8 mouse cellular contexts compared by ENCODE assay signal in the genomic region with DNA sequence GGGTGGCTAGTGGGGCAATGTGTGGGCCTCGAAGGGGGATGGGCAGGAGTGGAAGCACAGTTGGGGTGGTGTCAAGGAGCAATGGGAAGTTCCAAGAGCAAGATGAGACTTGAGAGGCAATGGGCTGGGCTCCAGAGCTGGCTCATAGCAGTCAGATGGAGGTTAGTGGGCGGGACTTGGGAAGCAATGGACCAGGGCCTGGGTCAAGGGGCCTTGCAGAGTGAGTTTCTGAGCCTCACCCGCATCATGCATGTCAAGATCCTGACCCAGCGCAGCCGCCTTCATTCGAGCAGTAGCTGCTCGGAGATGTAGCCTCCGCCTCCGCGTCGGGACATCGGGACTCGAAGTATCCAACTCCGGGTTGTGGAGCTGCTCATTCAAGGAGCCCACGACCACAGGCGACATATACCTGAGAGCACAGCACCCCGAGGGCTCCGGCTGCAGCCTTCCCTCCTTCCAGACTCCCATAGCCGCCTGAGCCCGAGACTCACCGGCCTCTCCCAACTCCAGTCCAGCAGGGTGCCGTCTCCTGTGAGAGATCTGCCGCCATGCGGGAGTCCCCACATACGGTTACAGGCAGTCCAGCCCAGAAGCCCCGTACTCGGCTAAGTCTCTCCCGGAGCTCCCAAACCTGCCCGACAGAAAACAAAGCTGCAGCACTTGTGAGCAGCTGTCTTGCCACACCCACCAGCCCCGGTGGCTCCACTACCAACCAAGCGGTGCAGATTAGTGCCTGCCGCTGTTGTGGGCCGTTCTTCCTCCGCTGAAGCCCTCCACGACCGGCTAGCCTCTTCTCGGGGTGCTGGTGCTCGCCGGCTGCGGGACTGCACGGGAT. TPM values are rescaled to one million over a fixed set of nuclear protein-coding genes. Genes with fewer than 3 reads are reported as not detected.
DNase-seq lines count a peak whose midpoint lies in the region; ATAC-seq and TF ChIP-seq lines count a peak whose summit lies in the region.

No protein-coding gene starts in this region.

- peak; percentile 76 for DNase-seq in heart, adult 11 months
- no peak for DNase-seq in heart, adult 2 months
- DNase-seq in embryonic facial prominence, embryonic 14.5 days (ENCODE audit: low spot score): peak; percentile 77
- peak; percentile 43 for DNase-seq in kidney, adult 9 months
- peak; percentile 38 for DNase-seq in neural tube, embryonic 10.5 days (ENCODE audit: extremely low spot score, low spot score)
- DNase-seq in left cerebral cortex, postnatal 14 days (ENCODE audit: low spot score in 2 of 2): no peak
- DNase-seq in left cerebral cortex, adult 11 months (ENCODE audit: low spot score): no peak
- no peak for DNase-seq in ovary, postnatal 14 days (ENCODE audit: low spot score)

- H3K4me3 ChIP-seq in heart, adult 2 months: no peak overlapping the region
- H3K4me3 ChIP-seq in embryonic facial prominence, embryonic 14.5 days (ENCODE audit: low read depth, low read length): peak overlapping the region; percentile 25

- no peak for TF ChIP-seq CTCF in heart, adult 2 months (IDR thresholded peaks at IDR 0.05)

- H3K9ac ChIP-seq in heart, adult 2 months (ENCODE audit: low read depth, low read length): no peak overlapping the region
- peak overlapping the region; percentile 53 for H3K9ac ChIP-seq in embryonic facial prominence, embryonic 14.5 days (ENCODE audit: low read depth, low read length)

- no peaks in the 10 kb centered on the region for H3K79me2 ChIP-seq in heart, adult 2 months (replicated peaks; ENCODE audit: control insufficient read depth, insufficient read depth, low read length)

- H3K4me1 ChIP-seq in heart, adult 2 months (ENCODE audit: control insufficient read depth, insufficient read depth, low read length): no peaks in the 10 kb centered on the region; the same call in 1 of the 2 replicates
- peaks cover 29% of the 10 kb centered on the region for H3K4me1 ChIP-seq in embryonic facial prominence, embryonic 14.5 days (ENCODE audit: control insufficient read depth, insufficient read depth, low read length)

- TF ChIP-seq EP300 in heart, adult 2 months (IDR thresholded peaks at IDR 0.05; ENCODE audit: insufficient read depth, low read depth, low read length): no peak

- H3K4me2 ChIP-seq in embryonic facial prominence, embryonic 14.5 days (ENCODE audit: low read depth, low read length): peak overlapping the region; percentile 49

- 57% methylated on average over 41 of the region's 41 CpGs for WGBS in heart, adult 2 months
- WGBS in embryonic facial prominence, embryonic 14.5 days: 21% methylated on average over 39 of the region's 41 CpGs

- ATAC-seq in embryonic facial prominence, embryonic 14.5 days (ENCODE audit: low read depth): no peak

- no peak for TF ChIP-seq POLR2A in heart, adult 2 months (IDR thresholded peaks at IDR 0.05; ENCODE audit: insufficient read depth, low read depth, low read length)

- H3K9me3 ChIP-seq in embryonic facial prominence, embryonic 14.5 days (ENCODE audit: control insufficient read depth, low read length): 0 out of 2 replicates have a peak, but pooled peaks cover 2% of the 10 kb centered on the region

- H3K27me3 ChIP-seq in heart, adult 2 months (ENCODE audit: control insufficient read depth, insufficient read depth, low read length): no peaks in the 10 kb centered on the region
- H3K27me3 ChIP-seq in embryonic facial prominence, embryonic 14.5 days (replicated peaks; ENCODE audit: control insufficient read depth, insufficient read depth, low read length): no peaks in the 10 kb centered on the region

- H3K36me3 ChIP-seq in heart, adult 2 months (ENCODE audit: control insufficient read depth, insufficient read depth, low read length): no peaks in the 10 kb centered on the region
- H3K36me3 ChIP-seq in embryonic facial prominence, embryonic 14.5 days (ENCODE audit: control insufficient read depth, insufficient read depth, low read length): peaks cover 21% of the 10 kb centered on the region

- H3K27ac ChIP-seq in heart, adult 2 months: no peak overlapping the region
- no peak overlapping the region for H3K27ac ChIP-seq in embryonic facial prominence, embryonic 14.5 days (replicated peaks; ENCODE audit: low read depth, low read length)

- intact Hi-C loops in heart, adult 2 months (cut with DNase I): no loop called here
- intact Hi-C loops in left cerebral cortex, postnatal 14 days (cut with DNase I): no loop called here

RNA-seq across cellular contexts. Expression of gene Gal3st4, which starts 2.8 kb away (rescaled TPM):
- total RNA-seq in heart, adult 2 months (2021): under 1 TPM; 0.23 to 0.30 TPM
- 0.29 and 0.70 TPM in 2 replicates for polyA plus RNA-seq in heart, adult 2 months (2012; rRNA removed)
- 2.5 and 3.5 TPM in 2 replicates for polyA plus RNA-seq in embryonic facial prominence, embryonic 14.5 days (2014; fragmentation: Nextera tagmentation; extraction: Ambion mirVana)
- total RNA-seq in left cerebral cortex, postnatal 14 days (2021): 1 to 10 TPM; 3.6 to 4.5 TPM

RNA-seq across cellular contexts. Expression of gene Gm43720, which starts 4.3 kb away (rescaled TPM):
- total RNA-seq in heart, adult 2 months (2021): not detected
- not detected in 2 replicates for polyA plus RNA-seq in heart, adult 2 months (2012; rRNA removed)
- 0.09 and 0.10 TPM in 2 replicates for polyA plus RNA-seq in embryonic facial prominence, embryonic 14.5 days (2014; fragmentation: Nextera tagmentation; extraction: Ambion mirVana)
- not detected for total RNA-seq in left cerebral cortex, postnatal 14 days (2021)

RNA-seq across cellular contexts. Expression of gene Gpc2, which starts 4.4 kb away (rescaled TPM):
- under 1 TPM; 0.09 to 0.39 TPM for total RNA-seq in heart, adult 2 months (2021)
- polyA plus RNA-seq in heart, adult 2 months (2012; rRNA removed): 1.8 and 1.9 TPM in 2 replicates
- 3.9 and 4.5 TPM in 2 replicates for polyA plus RNA-seq in embryonic facial prominence, embryonic 14.5 days (2014; fragmentation: Nextera tagmentation; extraction: Ambion mirVana)
- 1 to 10 TPM; 1.8 to 2.7 TPM for total RNA-seq in left cerebral cortex, postnatal 14 days (2021)

RNA-seq across cellular contexts. Expression of gene Stag3, which starts 4.6 kb away (rescaled TPM):
- total RNA-seq in heart, adult 2 months (2021): not detected
- 0.29 and 0.98 TPM in 2 replicates for polyA plus RNA-seq in heart, adult 2 months (2012; rRNA removed)
- 4.1 and 6.2 TPM in 2 replicates for polyA plus RNA-seq in embryonic facial prominence, embryonic 14.5 days (2014; fragmentation: Nextera tagmentation; extraction: Ambion mirVana)
- total RNA-seq in left cerebral cortex, postnatal 14 days (2021): 1 to 10 TPM; 1.1 to 1.8 TPM

RNA-seq across cellular contexts. Expression of gene BC037034, which starts 11.6 kb away (rescaled TPM):
- 1 to 10 TPM; 3.7 to 4.0 TPM for total RNA-seq in heart, adult 2 months (2021)
- polyA plus RNA-seq in heart, adult 2 months (2012; rRNA removed): 10.4 and 15.2 TPM in 2 replicates
- polyA plus RNA-seq in embryonic facial prominence, embryonic 14.5 days (2014; fragmentation: Nextera tagmentation; extraction: Ambion mirVana): 5.6 and 5.8 TPM in 2 replicates
- 10 to 100 TPM; 65.6 to 70.2 TPM for total RNA-seq in left cerebral cortex, postnatal 14 days (2021)

Comparison
In these comparisons a context has a peak if more than half of its experiments do, and no peak if none do; other contexts are left out.
1. DNase-seq: peak in heart, adult 11 months (single experiment), embryonic facial prominence, embryonic 14.5 days (single experiment), kidney, adult 9 months (single experiment) and neural tube, embryonic 10.5 days (single experiment); none in heart, adult 2 months (0 of 2), left cerebral cortex, postnatal 14 days (0 of 2), left cerebral cortex, adult 11 months (single experiment) and ovary, postnatal 14 days (single experiment).